Mouse (Mus musculus): ENCODE measurements at regions not wholly inside any gene's neighbourhood (a gene's known extent, or its start where the extent isn't known, plus 50 kb on each side); places are given as distances from the start of the nearest gene placed in this dataset.
A peak's percentile ranks its signal among the peaks of the same experiment; 100 is the strongest.

DNA sequence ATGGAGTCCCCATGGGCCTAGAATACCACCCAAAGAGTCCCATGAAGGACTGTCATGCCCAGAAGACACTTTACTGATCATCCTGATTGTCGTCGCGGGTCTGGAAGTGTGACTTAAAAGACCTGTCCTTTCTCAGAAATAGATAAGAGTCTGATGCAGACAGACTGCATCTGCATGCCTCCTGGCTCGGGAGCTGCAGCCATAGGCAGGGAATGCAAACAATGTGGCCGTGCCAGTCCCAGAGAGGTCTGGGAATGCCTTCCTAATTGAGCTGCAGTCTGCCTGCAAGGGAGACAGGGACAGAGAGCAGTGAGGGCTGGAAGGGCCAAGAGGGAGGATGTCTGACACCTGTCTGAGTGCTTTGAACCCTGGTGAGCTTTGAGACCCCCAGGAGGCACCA lies 150.9 kb downstream of the Opa1 start:
- Histone ChIP-seq H3K4me3 (replicated peaks) (no peak overlapping the region), H3K27me3 (peaks cover 94% of the 10 kb centered on the region), H3K4me1 (replicated peaks) (peaks cover 12% of the 10 kb centered on the region), H3K4me2 (replicated peaks) (no peak overlapping the region), H3K9ac (replicated peaks) (no peak overlapping the region), H3K36me3 (no peaks in the 10 kb centered on the region), H3K27ac (no peak overlapping the region), H3K9me3 (no peaks in the 10 kb centered on the region)
- ATAC-seq: no peak
- WGBS: 29% methylated on average over 5 of the region's 5 CpGs

GRCm38 (mm10) chr16:29732889-29733288 lies 153.8 kb downstream of the Opa1 start:
- Histone ChIP-seq H3K36me3 (no peaks in the 10 kb centered on the region), H3K27ac (no peak overlapping the region), H3K27me3 (peaks cover 90% of the 10 kb centered on the region), H3K4me2 (replicated peaks) (no peak overlapping the region), H3K4me3 (replicated peaks) (no peak overlapping the region), H3K9me3 (no peaks in the 10 kb centered on the region), H3K9ac (replicated peaks) (no peak overlapping the region), H3K4me1 (replicated peaks) (peaks cover 20% of the 10 kb centered on the region)
- WGBS: 72% methylated on average over 1 of the region's 1 CpGs
- no peak for ATAC-seq

- peaks cover 88% of the 10 kb centered on the region for H3K27me3 ChIP-seq
- 78% methylated on average over 10 of the region's 10 CpGs for WGBS
- ATAC-seq: no peak
Measured at GRCm38 (mm10) chr16:29733847-29734246, 154.7 kb downstream of the Opa1 start.

DNA sequence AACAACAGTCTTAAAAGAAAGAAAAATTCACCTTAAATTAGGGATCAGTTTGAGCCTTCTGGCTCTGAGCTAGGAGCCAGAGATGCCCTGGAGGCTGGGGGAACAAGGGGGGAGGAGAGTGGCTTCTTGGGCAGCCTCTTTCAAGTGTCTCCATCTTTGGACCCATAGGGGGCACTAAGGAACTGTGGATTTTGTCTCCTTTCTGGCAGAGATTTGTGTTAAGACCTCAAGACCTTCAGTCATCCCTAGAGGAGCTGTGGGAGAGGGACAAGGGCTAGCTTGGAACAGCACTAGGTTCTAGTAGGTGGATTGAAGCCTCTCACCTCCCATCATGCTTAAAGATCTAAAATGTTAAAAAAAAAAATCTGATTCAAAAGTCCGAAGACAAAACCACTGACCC lies 155.2 kb downstream of the Opa1 start:
- Histone ChIP-seq H3K27ac (peak overlapping the region; percentile 19; the same call in 1 of the 2 replicates), H3K4me1 (replicated peaks) (peaks cover 20% of the 10 kb centered on the region), H3K36me3 (no peaks in the 10 kb centered on the region), H3K27me3 (peaks cover 86% of the 10 kb centered on the region), H3K9ac (replicated peaks) (no peak overlapping the region; the same call in 1 of the 2 replicates), H3K4me3 (replicated peaks) (no peak overlapping the region), H3K9me3 (no peaks in the 10 kb centered on the region), H3K4me2 (replicated peaks) (peak overlapping the region; percentile 19; the same call in 1 of the 2 replicates)
- 13% methylated on average over 1 of the region's 1 CpGs for WGBS
- ATAC-seq: peak; percentile 55

More at GRCm38 (mm10) chr16:29733847-29734246, 154.7 kb downstream of the Opa1 start:
- Histone ChIP-seq H3K9ac (replicated peaks) (no peak overlapping the region), H3K36me3 (no peaks in the 10 kb centered on the region), H3K4me1 (replicated peaks) (peaks cover 20% of the 10 kb centered on the region), H3K27ac (no peak overlapping the region), H3K9me3 (no peaks in the 10 kb centered on the region), H3K4me3 (replicated peaks) (no peak overlapping the region), H3K4me2 (replicated peaks) (no peak overlapping the region)

DNA sequence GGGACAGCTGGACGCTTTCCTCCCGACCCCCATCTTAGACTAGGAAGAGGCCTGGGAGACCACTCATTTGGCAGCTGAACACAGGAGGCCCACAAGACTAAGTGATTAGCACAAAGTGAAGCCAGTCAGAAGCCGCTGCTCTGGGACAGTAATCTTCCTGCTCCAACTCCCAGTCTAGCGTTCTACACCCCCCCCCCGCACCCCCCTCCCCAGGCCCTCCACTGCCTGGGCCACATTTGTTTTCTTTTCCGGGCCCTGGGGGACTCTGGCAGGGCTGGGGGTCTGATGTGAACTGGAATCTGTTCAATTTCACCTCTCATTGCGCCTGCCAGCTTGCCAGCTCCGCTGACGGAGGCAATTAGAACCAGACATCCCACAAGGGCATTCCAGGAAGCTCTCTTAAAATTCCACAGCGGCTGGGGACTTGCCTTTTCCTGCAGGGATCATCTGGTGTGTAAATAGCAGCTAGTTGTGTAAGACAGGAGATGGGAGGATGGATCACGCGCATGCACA lies 155.7 kb downstream of the Opa1 start:
- no peaks in the 10 kb centered on the region for H3K9me3 ChIP-seq
- peak; percentile 78 for ATAC-seq
- H3K9ac ChIP-seq (replicated peaks): no peak overlapping the region; the same call in 1 of the 2 replicates
- H3K4me3 ChIP-seq (replicated peaks): no peak overlapping the region
- no peaks in the 10 kb centered on the region for H3K36me3 ChIP-seq
- WGBS: 6% methylated on average over 12 of the region's 12 CpGs
- peak overlapping the region; percentile 19; the same call in 1 of the 2 replicates for H3K4me2 ChIP-seq (replicated peaks)
- peaks cover 85% of the 10 kb centered on the region for H3K27me3 ChIP-seq
- peaks cover 20% of the 10 kb centered on the region for H3K4me1 ChIP-seq (replicated peaks)
- H3K27ac ChIP-seq: peak overlapping the region; percentile 19; the same call in 1 of the 2 replicates

- H3K4me1 ChIP-seq (replicated peaks): peaks cover 20% of the 10 kb centered on the region
- ATAC-seq: peak; percentile 15
- peaks cover 85% of the 10 kb centered on the region for H3K27me3 ChIP-seq
- no peak overlapping the region for H3K9ac ChIP-seq (replicated peaks)
- no peaks in the 10 kb centered on the region for H3K9me3 ChIP-seq
- 25% methylated on average over 12 of the region's 12 CpGs for WGBS
- H3K4me3 ChIP-seq (replicated peaks): no peak overlapping the region
- H3K4me2 ChIP-seq (replicated peaks): no peak overlapping the region
- no peak overlapping the region for H3K27ac ChIP-seq
- no peaks in the 10 kb centered on the region for H3K36me3 ChIP-seq
Measured at GRCm38 (mm10) chr16:29735371-29736008, 156.4 kb downstream of the Opa1 start.

DNA sequence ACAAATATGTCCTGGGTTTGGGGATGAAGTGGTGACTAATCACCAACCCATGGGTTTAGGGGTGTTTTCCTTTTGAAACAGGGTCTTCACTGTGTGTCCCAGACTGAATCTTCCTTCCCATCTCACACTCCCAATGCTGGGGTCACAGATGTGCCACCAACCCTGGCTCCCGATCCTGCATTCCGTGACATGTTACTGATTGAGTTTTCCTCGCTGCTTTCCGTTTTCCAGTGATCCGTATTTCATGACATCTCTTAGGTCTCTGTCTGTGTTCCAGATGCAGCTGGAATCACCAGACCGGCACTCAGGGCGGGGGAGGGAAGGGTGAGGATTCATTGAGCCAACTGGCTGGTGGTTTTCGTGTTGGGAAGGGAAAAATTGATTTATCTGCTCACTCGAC lies 157.1 kb downstream of the Opa1 start:
- Histone ChIP-seq H3K36me3 (no peaks in the 10 kb centered on the region), H3K27ac (no peak overlapping the region), H3K4me1 (replicated peaks) (peaks cover 20% of the 10 kb centered on the region), H3K9ac (replicated peaks) (no peak overlapping the region), H3K4me2 (replicated peaks) (no peak overlapping the region), H3K9me3 (no peaks in the 10 kb centered on the region), H3K27me3 (peaks cover 83% of the 10 kb centered on the region), H3K4me3 (replicated peaks) (no peak overlapping the region)
- ATAC-seq: no peak
- WGBS: 72% methylated on average over 9 of the region's 9 CpGs

GRCm38 (mm10) chr16:29738075-29738474 lies 158.9 kb downstream of the Opa1 start:
- Histone ChIP-seq H3K4me3 (replicated peaks) (no peak overlapping the region), H3K9me3 (no peaks in the 10 kb centered on the region), H3K27ac (no peak overlapping the region), H3K4me2 (replicated peaks) (no peak overlapping the region), H3K4me1 (replicated peaks) (peaks cover 20% of the 10 kb centered on the region), H3K9ac (replicated peaks) (no peak overlapping the region), H3K27me3 (peaks cover 73% of the 10 kb centered on the region), H3K36me3 (no peaks in the 10 kb centered on the region)
- ATAC-seq: no peak
- 92% methylated on average over 9 of the region's 9 CpGs for WGBS

- H3K27ac ChIP-seq: no peak overlapping the region
Measured at GRCm38 (mm10) chr16:29742497-29743230, 163.5 kb downstream of the Opa1 start.

GRCm38 (mm10) chr16:29745486-29745885 lies 166.4 kb downstream of the Opa1 start:
- H3K27ac ChIP-seq: no peak overlapping the region
- no peak overlapping the region for H3K4me2 ChIP-seq (replicated peaks)
- peaks cover 10% of the 10 kb centered on the region for H3K9me3 ChIP-seq
- H3K36me3 ChIP-seq: no peaks in the 10 kb centered on the region
- peaks cover 24% of the 10 kb centered on the region for H3K27me3 ChIP-seq
- H3K9ac ChIP-seq (replicated peaks): no peak overlapping the region
- no peak for ATAC-seq
- no peak overlapping the region for H3K4me3 ChIP-seq (replicated peaks)
- H3K4me1 ChIP-seq (replicated peaks): no peaks in the 10 kb centered on the region
- WGBS: 88% methylated on average over 5 of the region's 5 CpGs

More at GRCm38 (mm10) chr16:29742497-29743230, 163.5 kb downstream of the Opa1 start:
- H3K36me3 ChIP-seq: no peaks in the 10 kb centered on the region
- H3K27me3 ChIP-seq: peaks cover 38% of the 10 kb centered on the region
- H3K9ac ChIP-seq (replicated peaks): no peak overlapping the region
- 76% methylated on average over 14 of the region's 14 CpGs for WGBS
- no peak for ATAC-seq
- H3K9me3 ChIP-seq: peaks cover 7% of the 10 kb centered on the region
- no peaks in the 10 kb centered on the region for H3K4me1 ChIP-seq (replicated peaks)
- H3K4me3 ChIP-seq (replicated peaks): no peak overlapping the region
- H3K4me2 ChIP-seq (replicated peaks): no peak overlapping the region

- H3K4me1 ChIP-seq (replicated peaks): no peaks in the 10 kb centered on the region
- no peak overlapping the region for H3K27ac ChIP-seq
- H3K4me3 ChIP-seq (replicated peaks): no peak overlapping the region
- ATAC-seq: no peak
- no peak overlapping the region for H3K9ac ChIP-seq (replicated peaks)
- H3K9me3 ChIP-seq: peaks cover 10% of the 10 kb centered on the region
- no peaks in the 10 kb centered on the region for H3K36me3 ChIP-seq
- H3K4me2 ChIP-seq (replicated peaks): no peak overlapping the region
- WGBS: 86% methylated on average over 4 of the region's 4 CpGs
- peaks cover 20% of the 10 kb centered on the region for H3K27me3 ChIP-seq
Measured at GRCm38 (mm10) chr16:29746245-29746644, 167.1 kb downstream of the Opa1 start.

GRCm38 (mm10) chr16:29749167-29749566 lies 170.0 kb downstream of the Opa1 start:
- no peak for ATAC-seq
- WGBS: 84% methylated on average over 5 of the region's 5 CpGs
- Histone ChIP-seq H3K27ac (no peak overlapping the region), H3K36me3 (no peaks in the 10 kb centered on the region), H3K4me3 (replicated peaks) (no peak overlapping the region), H3K4me1 (replicated peaks) (no peaks in the 10 kb centered on the region), H3K9me3 (peaks cover 10% of the 10 kb centered on the region), H3K27me3 (peaks cover 16% of the 10 kb centered on the region), H3K4me2 (replicated peaks) (no peak overlapping the region), H3K9ac (replicated peaks) (no peak overlapping the region)
